Mouse (Mus musculus) megakaryocyte, embryonic 14.5 days (primary cell): Measurements from ENCODE around the gene Rnf11.

Source experiments
- FLI1 ChIP-seq: IDR thresholded peaks from 2 replicates; pipeline ENCODE4 v1.6.1; 2012; ENCODE audit warnings: low read length, inconsistent platforms, mixed read lengths
- GATA1 ChIP-seq: IDR thresholded peaks from 3 replicates; pipeline ENCODE4 v1.6.1; 2012; ENCODE audit warnings: mixed read lengths, low read length, inconsistent platforms, borderline replicate concordance

DNA sequence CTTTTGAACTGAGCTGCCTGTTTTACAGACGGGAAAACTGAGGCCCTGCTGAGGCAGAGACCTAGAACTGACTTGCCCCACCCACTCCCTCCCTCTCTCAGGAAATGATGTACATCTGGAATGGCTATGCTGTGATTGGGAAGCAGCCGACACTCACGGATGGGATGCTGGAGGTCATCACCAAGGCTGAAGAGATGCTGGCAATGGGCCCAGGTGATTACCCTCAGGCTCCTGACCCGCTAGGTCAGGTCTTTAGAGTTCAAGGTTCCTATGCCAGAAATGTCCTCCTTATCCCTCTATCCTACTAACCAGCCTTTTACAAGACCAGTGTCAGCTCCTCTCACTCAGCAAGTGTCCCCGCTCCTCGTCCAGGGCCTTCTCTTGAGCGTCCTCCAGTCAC lies 42.4 kb downstream of the Rnf11 start:
- TF ChIP-seq GATA1 (no peak), FLI1 (no peak)
